Mouse (Mus musculus): Measurements from ENCODE around the gene Mogs. TPM values are rescaled to one million over a fixed set of nuclear protein-coding genes. Genes with fewer than 3 reads are reported as not detected.

Gene Mogs
- 10 to 100 TPM; 27.4 to 32.3 (median 31.3) TPM for total RNA-seq (2022)

- peak; percentile 82 to 88 for DNase-seq (ENCODE audit: low spot score in 2 of 2)
Measured at GRCm38 (mm10) chr6:83115011-83115671, at the start of gene Mogs. TSS of gene Mogs (plus strand) at chr6:83115496.

- no peak for DNase-seq (ENCODE audit: low spot score in 2 of 2)
Measured at GRCm38 (mm10) chr6:83065995-83066394, 49.3 kb upstream of the Mogs start.

GRCm38 (mm10) chr6:83066441-83066840, 48.9 kb upstream of the Mogs start:
- DNase-seq (ENCODE audit: low spot score in 2 of 2): no peak

- no peak for DNase-seq (ENCODE audit: low spot score in 2 of 2)
Measured at GRCm38 (mm10) chr6:83068221-83068620, 47.1 kb upstream of the Mogs start.

- no peak for DNase-seq (ENCODE audit: low spot score in 2 of 2)
Measured at GRCm38 (mm10) chr6:83068706-83069487, 46.4 kb upstream of the Mogs start.

GRCm38 (mm10) chr6:83069488-83070246, 45.6 kb upstream of the Mogs start:
- DNase-seq (ENCODE audit: low spot score in 2 of 2): no peak

GRCm38 (mm10) chr6:83070247-83070310, 45.2 kb upstream of the Mogs start, which contains the start of gene Tlx2:
TSS of gene Tlx2 (minus strand) at chr6:83070293.
- DNase-seq (ENCODE audit: low spot score in 2 of 2): no peak

- peak in 1 of 2 experiments; percentile 43 for DNase-seq (ENCODE audit: low spot score in 2 of 2)
Measured at GRCm38 (mm10) chr6:83070311-83071219, 44.7 kb upstream of the Mogs start.

- no peak for DNase-seq (ENCODE audit: low spot score in 2 of 2)
Measured at GRCm38 (mm10) chr6:83071220-83071619, 44.1 kb upstream of the Mogs start.

GRCm38 (mm10) chr6:83074979-83075378, 40.3 kb upstream of the Mogs start:
- DNase-seq (ENCODE audit: low spot score in 2 of 2): no peak

- DNase-seq (ENCODE audit: low spot score in 2 of 2): peak in 1 of 2 experiments; percentile 48
Measured at GRCm38 (mm10) chr6:83077630-83078323, 37.5 kb upstream of the Mogs start, which contains the start of gene Pcgf1. TSS of gene Pcgf1 (plus strand) at chr6:83077869.

- peak; percentile 97 to 100 for DNase-seq (ENCODE audit: low spot score in 2 of 2)
Measured at GRCm38 (mm10) chr6:83078324-83078858, 36.9 kb upstream of the Mogs start.

- DNase-seq (ENCODE audit: low spot score in 2 of 2): no peak
Measured at GRCm38 (mm10) chr6:83080210-83080609, 35.1 kb upstream of the Mogs start.

- DNase-seq (ENCODE audit: low spot score in 2 of 2): no peak
Measured at GRCm38 (mm10) chr6:83083497-83083896, 31.8 kb upstream of the Mogs start.

GRCm38 (mm10) chr6:83084477-83084876, 30.8 kb upstream of the Mogs start:
- DNase-seq (ENCODE audit: low spot score in 2 of 2): no peak

- DNase-seq (ENCODE audit: low spot score in 2 of 2): no peak
Measured at GRCm38 (mm10) chr6:83086121-83087035, 28.9 kb upstream of the Mogs start, which contains the start of gene Lbx2. TSS of gene Lbx2 (plus strand) at chr6:83086367.

GRCm38 (mm10) chr6:83087205-83087925, 27.9 kb upstream of the Mogs start:
- no peak for DNase-seq (ENCODE audit: low spot score in 2 of 2)

GRCm38 (mm10) chr6:83087926-83088260, 27.4 kb upstream of the Mogs start:
- DNase-seq (ENCODE audit: low spot score in 2 of 2): no peak
